Mouse (Mus musculus) kidney, embryonic 16.5 days (tissue): Measurements from ENCODE around the gene Cct3. TPM values are rescaled to one million over a fixed set of nuclear protein-coding genes. Genes with fewer than 3 reads are reported as not detected.
A peak's percentile ranks its signal among the peaks of the same experiment; 100 is the strongest.
"Not testable (repeated sequence)": the region's sequence is repeated elsewhere in the genome, so short reads cannot be mapped to it uniquely, and the experiment has no call there.

Experiments
- ATAC-seq: fragments of 200-750 bp; cut with Nextera tagmentation; 2 replicates; pipeline ENCODE4 v1.8.0; 2017; ENCODE audit warnings: moderate TSS enrichment; ENCODE audit not compliant: low FRiP score, low TSS enrichment
- H3K27ac ChIP-seq: fragments of 300-500 bp; sonication (generic); 2 replicates; pipeline ENCODE4 v1.5.1; 2014; ENCODE audit warnings: low read length
- H3K27me3 ChIP-seq: fragments of 300-500 bp; sonication (generic); 2 replicates; pipeline ENCODE4 v1.6.1; 2014; ENCODE audit warnings: low read length, control low read depth, mixed read lengths; ENCODE audit not compliant: insufficient read depth
- H3K36me3 ChIP-seq: fragments of 300-500 bp; sonication (generic); 2 replicates; pipeline ENCODE4 v1.6.1; 2014; ENCODE audit warnings: low read length, control low read depth, mixed read lengths; ENCODE audit not compliant: insufficient read depth
- H3K4me1 ChIP-seq: fragments of 300-500 bp; sonication (generic); 2 replicates; pipeline ENCODE4 v1.6.1; 2014; ENCODE audit warnings: low read length, control low read depth, mixed read lengths; ENCODE audit not compliant: insufficient read depth
- H3K4me2 ChIP-seq: fragments of 300-500 bp; sonication (generic); replicated peaks from 2 replicates; pipeline ENCODE4 v1.6.1; 2014; ENCODE audit warnings: low read depth, low read length
- H3K4me3 ChIP-seq: fragments of 300-500 bp; sonication (generic); 2 replicates; pipeline ENCODE4 v1.5.1; 2014; ENCODE audit warnings: mild to moderate bottlenecking, low read length
- H3K9ac ChIP-seq: fragments of 300-500 bp; sonication (generic); replicated peaks from 2 replicates; pipeline ENCODE4 v1.6.1; 2014; ENCODE audit warnings: low read length
- H3K9me3 ChIP-seq: fragments of 300-500 bp; sonication (generic); 2 replicates; pipeline ENCODE4 v1.6.1; 2016; ENCODE audit warnings: low read length, control low read depth
- WGBS: fragments of 180-500 bp; shearing (Covaris S2); extraction: QIAGEN DNeasy Blood & Tissue Kit; methylation state at CpG from one replicate; pipeline ENCODE4 v1.1.7; 2014; 5-methylcytosine and 5-hydroxymethylcytosine counted together
- polyA plus RNA-seq: library from polyadenylated mRNA; unstranded; fragments of >200 nt; fragmentation: Nextera tagmentation; extraction: Ambion mirVana; gene quantifications from 2 replicates; pipeline ENCODE4 v1.2.1, GENCODE M21; 2015

The Cct3 gene
- polyA plus RNA-seq, 1 experiment from 2014 or later = 599 TPM

DNA sequence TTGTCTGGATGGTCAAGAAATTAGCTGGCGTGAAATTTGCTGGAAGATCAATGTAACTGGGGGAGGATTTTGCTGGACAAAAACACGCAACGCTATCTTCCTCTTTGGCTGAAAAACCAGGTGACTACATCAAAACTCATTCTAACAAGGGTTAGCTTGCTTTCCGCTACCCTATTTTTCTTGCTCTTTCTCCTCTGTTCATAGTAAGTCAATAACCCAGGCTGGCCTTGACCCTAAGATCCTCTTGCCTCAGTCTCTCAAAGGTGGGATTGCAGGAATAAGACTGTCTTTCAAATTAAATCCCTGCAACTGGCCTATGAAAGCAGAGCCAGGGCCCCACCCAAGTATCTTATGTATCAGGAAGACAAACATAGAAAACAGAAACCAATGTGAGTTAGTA, 9.8 kb upstream of the Cct3 start, which contains the start of gene Gm38392:
Gm38392 (minus strand) TSS at position 101 of the 400 bp plus-strand sequence.
- Histone ChIP-seq H3K27ac (no peak within 1 kb of the TSS), H3K4me3 (no peak within 1 kb of the TSS), H3K36me3 (peaks cover 2% of the 10 kb centered on the region; the same call in 1 of the 2 replicates), H3K4me2 (no peak within 1 kb of the TSS), H3K27me3 (no peaks in the 10 kb centered on the region), H3K9ac (no peak within 1 kb of the TSS), H3K4me1 (no peaks in the 10 kb centered on the region), H3K9me3 (no peaks in the 10 kb centered on the region)
- 93% methylated on average over 4 of the region's 4 CpGs for WGBS
- no peak for ATAC-seq

DNA sequence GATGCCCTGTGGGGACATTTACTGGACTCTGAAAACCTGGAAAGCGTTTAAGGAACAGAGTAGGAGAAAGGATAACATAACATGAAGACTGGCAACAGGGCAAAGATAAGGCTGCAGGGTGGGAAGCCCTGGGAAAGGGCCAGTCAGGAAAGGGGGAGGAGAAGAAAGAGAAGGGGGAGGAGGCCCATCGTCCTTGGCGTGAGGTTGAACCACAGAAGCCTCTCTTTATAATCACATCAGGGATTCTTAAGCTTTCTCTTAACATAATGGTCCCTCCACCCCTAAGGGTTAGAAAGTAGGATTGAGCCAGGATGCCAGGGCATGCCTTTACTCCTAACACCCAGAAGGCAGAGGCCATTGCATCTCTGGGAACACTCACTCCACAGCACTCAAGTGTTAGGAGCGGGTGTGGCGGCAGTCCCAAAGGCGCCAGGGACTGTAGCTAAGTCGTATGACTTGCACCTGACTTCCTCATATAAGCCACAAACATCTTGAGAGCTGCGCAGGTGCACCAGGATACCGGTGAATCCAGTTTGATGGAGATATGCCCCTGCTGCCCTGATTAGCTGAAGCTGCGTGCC, 8.7 kb upstream of the Cct3 start:
- H3K36me3 ChIP-seq, H3K4me1 ChIP-seq, ATAC-seq, H3K27me3 ChIP-seq, H3K4me2 ChIP-seq, H3K27ac ChIP-seq, H3K4me3 ChIP-seq, H3K9me3 ChIP-seq, H3K9ac ChIP-seq: not testable (repeated sequence)
- 76% methylated on average over 8 of the region's 10 CpGs for WGBS

DNA sequence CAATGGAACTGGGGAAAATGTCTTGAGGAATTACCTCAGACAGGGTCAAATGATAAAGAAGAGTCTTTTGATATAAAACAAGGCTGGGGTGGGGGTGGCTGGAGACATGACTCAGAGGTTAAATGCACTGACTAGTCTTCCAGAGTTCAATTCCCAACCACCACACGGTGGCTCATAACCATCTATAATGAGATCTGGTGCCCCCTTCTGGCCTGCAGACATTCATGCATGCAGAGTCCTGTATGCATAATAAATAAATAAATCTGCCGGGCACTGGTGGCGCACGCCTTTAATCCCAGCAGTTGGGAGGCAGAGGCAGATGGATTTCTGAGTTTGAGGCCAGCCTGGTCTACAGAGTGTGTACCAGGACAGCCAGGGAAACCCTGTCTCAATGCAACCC, 4.9 kb upstream of the Cct3 start:
- WGBS = 66% methylated on average over 4 of the region's 4 CpGs

DNA sequence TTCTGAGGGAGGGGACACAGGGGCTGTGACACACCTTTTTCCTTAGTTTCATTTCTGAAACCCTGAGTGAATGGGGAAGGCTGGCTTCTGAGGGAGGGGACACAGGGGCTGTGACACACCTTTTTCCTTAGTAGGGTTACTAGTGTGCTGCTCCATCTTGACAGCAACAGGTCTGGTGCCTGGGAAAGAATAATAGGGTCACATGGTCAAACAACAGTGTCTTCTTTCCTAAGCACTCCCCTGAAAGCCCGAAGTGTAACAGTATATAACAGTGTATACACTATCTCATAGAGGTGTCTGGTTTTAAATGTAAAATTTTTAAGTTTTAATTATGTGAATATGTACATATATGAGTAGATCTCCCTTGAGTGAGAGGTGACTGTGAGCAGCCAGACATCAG, 1.6 kb upstream of the Cct3 start:
- H3K4me1 ChIP-seq = peaks cover 18% of the 10 kb centered on the region
- not testable (repeated sequence) for H3K4me3 ChIP-seq, H3K36me3 ChIP-seq, H3K27ac ChIP-seq, H3K27me3 ChIP-seq, ATAC-seq, H3K9me3 ChIP-seq
- H3K9ac ChIP-seq = peak overlapping the region; percentile 80
- H3K4me2 ChIP-seq = peak overlapping the region; percentile 74
- WGBS = 30% methylated on average over 1 of the region's 1 CpGs

More for the DNA sequence above, 4.9 kb upstream of the Cct3 start:
- Histone ChIP-seq H3K36me3 (no peaks in the 10 kb centered on the region), H3K27me3 (no peaks in the 10 kb centered on the region), H3K9ac (no peak overlapping the region), H3K4me1 (peaks cover 4% of the 10 kb centered on the region; the same call in 1 of the 2 replicates), H3K4me3 (no peak overlapping the region), H3K4me2 (no peak overlapping the region), H3K9me3 (no peaks in the 10 kb centered on the region), H3K27ac (no peak overlapping the region)
- ATAC-seq = no peak

DNA sequence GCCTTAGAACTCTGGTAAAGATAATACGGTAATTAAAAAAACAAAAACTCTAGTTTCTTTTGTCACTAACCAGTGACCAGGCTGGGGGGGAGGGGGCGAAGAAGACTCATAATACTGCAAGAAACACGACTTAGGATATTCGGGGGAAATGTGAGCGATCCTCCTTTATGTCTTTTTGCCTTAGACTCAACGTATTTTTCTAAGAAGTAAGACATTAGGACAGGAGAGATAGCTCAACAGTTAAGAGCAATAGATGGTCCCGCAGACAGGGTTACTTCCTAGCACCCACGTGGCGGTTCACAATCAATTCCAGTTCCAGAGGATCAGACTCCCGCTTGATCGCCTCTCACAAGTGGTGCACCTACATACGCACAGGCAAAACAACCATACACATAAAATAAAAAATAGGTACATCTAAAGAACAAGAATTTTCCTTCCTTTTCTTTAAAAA, 781 bp upstream of the Cct3 start:
- Histone ChIP-seq H3K4me1 (peaks cover 18% of the 10 kb centered on the region), H3K4me3 (peak overlapping the region; percentile 97)

DNA sequence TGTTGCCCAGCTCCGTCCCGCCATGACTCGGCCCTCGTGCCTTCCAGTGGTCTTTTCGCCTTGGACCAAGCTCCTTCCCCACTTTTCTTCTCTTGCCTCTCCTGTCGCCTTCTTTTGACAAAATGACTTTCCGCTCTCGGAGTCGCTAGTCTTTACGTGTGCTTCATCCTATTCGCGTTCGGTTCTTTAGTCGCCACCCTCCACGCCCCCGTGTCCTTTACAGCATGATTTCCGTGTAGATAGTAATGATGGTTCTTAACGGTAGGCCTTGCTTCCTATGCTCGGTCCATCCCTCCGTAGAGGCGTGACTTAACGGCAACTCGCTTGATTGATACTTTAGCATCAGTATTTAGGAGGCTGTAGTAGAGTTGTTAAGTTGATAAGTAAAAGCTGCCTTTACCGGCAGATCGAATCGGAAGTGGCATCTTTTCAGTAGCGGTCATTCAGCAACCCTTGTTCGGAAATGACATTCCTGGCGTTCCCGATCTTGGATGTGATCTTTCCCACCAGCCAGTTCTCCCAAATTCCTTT, 470 bp downstream of the Cct3 start:
- Histone ChIP-seq H3K9ac (peak overlapping the region; percentile 97), H3K4me2 (peak overlapping the region; percentile 74), H3K27ac (peak overlapping the region; percentile 95), H3K27me3 (no peaks in the 10 kb centered on the region), H3K9me3 (no peaks in the 10 kb centered on the region), H3K4me3 (peak overlapping the region; percentile 97), H3K36me3 (peaks cover 29% of the 10 kb centered on the region), H3K4me1 (peaks cover 18% of the 10 kb centered on the region)
- no peak for ATAC-seq
- under 1% methylated on average over 30 of the region's 30 CpGs for WGBS

More for the DNA sequence above, 781 bp upstream of the Cct3 start:
- Histone ChIP-seq H3K36me3 (peaks cover 17% of the 10 kb centered on the region), H3K27ac (peak overlapping the region; percentile 96), H3K4me2 (peak overlapping the region; percentile 74), H3K27me3 (no peaks in the 10 kb centered on the region), H3K9ac (peak overlapping the region; percentile 80), H3K9me3 (no peaks in the 10 kb centered on the region)
- 1% methylated on average over 12 of the region's 12 CpGs for WGBS
- peak; percentile 32; the same call in 1 of the 2 replicates for ATAC-seq

DNA sequence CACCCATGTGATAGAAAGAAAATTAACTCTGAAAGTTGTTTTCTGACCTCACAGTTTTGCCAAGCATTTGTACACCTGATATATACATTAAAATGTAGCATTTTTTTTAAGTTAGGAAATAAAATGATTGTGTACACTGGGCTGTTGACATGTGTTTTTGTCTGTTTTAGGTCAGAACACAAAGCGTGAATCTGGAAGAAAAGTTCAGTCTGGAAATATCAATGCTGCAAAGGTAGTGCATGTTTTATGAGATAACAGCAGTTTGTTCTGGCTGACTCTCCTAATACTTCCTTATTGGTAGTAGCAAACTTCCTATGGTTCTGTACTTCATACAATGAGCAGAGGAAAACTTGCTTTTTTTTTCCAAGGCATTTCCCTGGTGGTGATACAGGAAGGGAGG, 2.3 kb downstream of the Cct3 start:
- no peaks in the 10 kb centered on the region for H3K9me3 ChIP-seq
- no peak overlapping the region for H3K9ac ChIP-seq
- H3K27ac ChIP-seq = no peak overlapping the region
- 87% methylated on average over 1 of the region's 1 CpGs for WGBS
- H3K27me3 ChIP-seq = no peaks in the 10 kb centered on the region
- H3K4me1 ChIP-seq = peaks cover 18% of the 10 kb centered on the region
- H3K36me3 ChIP-seq = peaks cover 45% of the 10 kb centered on the region
- H3K4me2 ChIP-seq = no peak overlapping the region
- H3K4me3 ChIP-seq = no peak overlapping the region
- no peak for ATAC-seq

DNA sequence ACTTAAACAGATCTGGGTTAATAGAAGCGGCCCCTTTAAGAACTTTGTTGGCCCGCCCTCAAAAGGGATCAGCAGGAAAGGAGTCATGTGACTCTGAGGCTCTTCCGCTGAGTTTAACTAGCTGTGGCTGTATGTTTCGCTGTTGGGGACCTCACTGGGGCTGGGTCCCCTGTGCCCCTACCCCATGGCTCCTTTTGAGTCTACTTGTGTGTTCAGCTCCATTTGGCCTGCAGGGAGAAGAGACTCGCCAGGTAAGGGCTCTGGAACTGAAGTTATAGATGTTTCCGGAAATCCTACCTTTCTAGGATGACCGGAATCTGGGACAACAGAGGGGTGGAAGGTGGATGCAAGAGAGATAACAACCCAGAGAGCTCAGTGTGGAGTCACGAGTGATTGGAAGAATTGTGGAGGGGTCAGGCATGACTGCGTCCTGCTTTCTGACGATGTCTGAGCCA, 28.1 kb downstream of the Cct3 start, which contains the start of gene Glmp:
Glmp (plus strand) TSS at position 73 of the 455 bp plus-strand sequence.
- peaks cover 36% of the 10 kb centered on the region for H3K36me3 ChIP-seq
- 0% methylated on average over 10 of the region's 10 CpGs for WGBS
- peak within 1 kb of the TSS; percentile 89 for H3K9ac ChIP-seq

DNA sequence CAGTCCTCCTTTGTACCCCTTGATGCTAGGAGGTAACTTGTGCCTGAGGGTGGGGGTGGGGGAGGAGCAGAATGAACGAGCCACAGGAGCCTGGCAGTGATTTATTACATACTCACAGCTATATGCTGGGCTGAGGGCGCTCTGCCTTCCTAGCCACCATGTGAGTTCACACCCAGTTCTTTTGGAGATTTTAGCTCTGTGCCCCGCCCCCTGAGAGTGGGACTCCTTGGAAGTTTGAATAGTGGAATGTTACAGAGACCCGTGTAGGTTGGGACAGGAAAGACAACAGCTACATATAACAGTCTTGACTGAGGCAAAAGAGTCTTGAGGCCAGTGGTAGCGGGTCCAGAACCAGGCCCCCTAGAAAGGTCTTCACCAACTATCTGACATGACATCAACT, 32.0 kb downstream of the Cct3 start:
- no peak overlapping the region for H3K4me3 ChIP-seq
- no peak overlapping the region for H3K9ac ChIP-seq
- H3K4me1 ChIP-seq = peaks cover 16% of the 10 kb centered on the region
- H3K4me2 ChIP-seq = no peak overlapping the region
- peaks cover 8% of the 10 kb centered on the region; the same call in 1 of the 2 replicates for H3K36me3 ChIP-seq
- 50% methylated on average over 5 of the region's 5 CpGs for WGBS
- no peak overlapping the region for H3K27ac ChIP-seq
- no peaks in the 10 kb centered on the region for H3K9me3 ChIP-seq
- no peaks in the 10 kb centered on the region for H3K27me3 ChIP-seq
- no peak for ATAC-seq

More for the DNA sequence above, 28.1 kb downstream of the Cct3 start, which contains the start of gene Glmp:
- Histone ChIP-seq H3K27ac (peak within 1 kb of the TSS; percentile 72), H3K27me3 (no peaks in the 10 kb centered on the region), H3K4me1 (peaks cover 12% of the 10 kb centered on the region), H3K4me2 (peak within 1 kb of the TSS; percentile 82), H3K9me3 (no peaks in the 10 kb centered on the region), H3K4me3 (peak within 1 kb of the TSS; percentile 94)
- ATAC-seq = peak; percentile 83

DNA sequence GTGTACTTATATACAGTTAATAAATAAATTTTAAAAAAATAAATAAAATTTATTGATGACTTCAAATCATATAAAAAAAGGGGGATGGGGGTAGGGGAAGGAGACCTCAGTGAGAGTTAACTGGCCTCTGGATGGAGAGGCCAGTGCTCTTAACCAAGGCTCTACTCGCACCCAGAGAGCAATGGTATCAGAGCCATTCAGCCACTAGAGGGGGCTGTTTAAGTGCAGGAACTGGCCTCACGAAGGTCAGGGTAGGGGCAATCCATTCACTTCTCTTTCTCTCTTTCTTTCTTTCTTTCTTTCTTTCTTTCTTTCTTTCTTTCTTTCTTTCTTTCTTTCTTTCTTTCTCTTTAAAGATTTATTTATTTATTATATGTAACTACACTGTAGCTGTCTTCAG, 34.4 kb downstream of the Cct3 start:
- peaks cover 13% of the 10 kb centered on the region for H3K4me1 ChIP-seq
- peaks cover 8% of the 10 kb centered on the region; the same call in 1 of the 2 replicates for H3K36me3 ChIP-seq
- ATAC-seq = no peak
- no peak overlapping the region for H3K4me3 ChIP-seq
- H3K4me2 ChIP-seq = no peak overlapping the region
- H3K9ac ChIP-seq = no peak overlapping the region
- H3K27ac ChIP-seq = no peak overlapping the region
- H3K27me3 ChIP-seq = no peaks in the 10 kb centered on the region
- 42% methylated on average over 2 of the region's 2 CpGs for WGBS
- no peaks in the 10 kb centered on the region for H3K9me3 ChIP-seq
